Mouse (Mus musculus): ENCODE results near the gene Coa4.

Gene Coa4

GRCm38 (mm10) chr7:100504740-100505487 lies 32.0 kb upstream of the Coa4 start:
- no peak for DNase-seq (ENCODE audit: low read depth, low spot score)

- DNase-seq (ENCODE audit: low read depth, low spot score): no peak
Observed at GRCm38 (mm10) chr7:100506494-100506893, 30.4 kb upstream of the Coa4 start.

DNA sequence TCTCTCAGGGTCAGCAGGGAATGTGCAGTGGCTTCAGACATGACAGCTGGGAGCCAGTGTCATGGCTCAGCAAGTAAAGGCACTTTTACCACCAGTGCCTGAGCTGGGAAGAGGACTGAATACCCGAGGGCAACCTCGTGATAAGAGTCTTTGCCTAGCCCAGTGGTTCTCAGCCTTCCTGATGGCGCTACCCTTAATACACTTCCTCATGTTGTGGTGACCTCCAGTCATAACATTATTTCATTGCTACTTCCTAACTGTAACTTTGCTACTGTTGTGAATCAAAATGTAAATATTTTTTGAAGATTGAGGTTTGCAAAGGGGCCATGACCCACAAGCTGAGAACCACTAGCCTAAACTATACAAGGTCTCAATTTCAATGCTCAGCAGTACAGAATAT lies 28.2 kb upstream of the Coa4 start:
- no peak for DNase-seq (ENCODE audit: low read depth, low spot score)

GRCm38 (mm10) chr7:100511602-100512001 lies 25.3 kb upstream of the Coa4 start:
- DNase-seq (ENCODE audit: low read depth, low spot score): no peak

- DNase-seq (ENCODE audit: low read depth, low spot score): no peak
Observed at GRCm38 (mm10) chr7:100514573-100514972, 22.3 kb upstream of the Coa4 start, which contains the start of gene Dnajb13. TSS of gene Dnajb13 (minus strand) at chr7:100514960.

DNA sequence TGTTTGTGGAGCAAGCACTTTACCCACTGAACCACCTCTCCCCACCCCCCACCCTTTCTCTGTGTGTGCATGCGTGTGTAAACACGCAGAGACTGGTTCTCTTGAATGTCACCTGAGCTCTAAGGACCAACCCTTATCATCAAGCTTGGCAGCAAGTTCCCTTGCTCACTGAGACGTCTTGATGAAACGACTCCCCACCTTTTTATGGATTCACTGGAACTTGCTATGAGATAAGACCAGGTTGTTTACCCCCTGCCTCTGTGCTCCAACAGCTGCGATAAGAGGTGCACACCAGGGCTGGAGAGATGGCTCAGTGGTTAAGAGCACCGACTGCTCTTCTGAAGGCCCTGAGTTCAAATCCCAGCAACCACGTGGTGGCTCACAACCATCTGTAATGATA lies 16.7 kb upstream of the Coa4 start:
- no peak for DNase-seq (ENCODE audit: low read depth, low spot score)

DNA sequence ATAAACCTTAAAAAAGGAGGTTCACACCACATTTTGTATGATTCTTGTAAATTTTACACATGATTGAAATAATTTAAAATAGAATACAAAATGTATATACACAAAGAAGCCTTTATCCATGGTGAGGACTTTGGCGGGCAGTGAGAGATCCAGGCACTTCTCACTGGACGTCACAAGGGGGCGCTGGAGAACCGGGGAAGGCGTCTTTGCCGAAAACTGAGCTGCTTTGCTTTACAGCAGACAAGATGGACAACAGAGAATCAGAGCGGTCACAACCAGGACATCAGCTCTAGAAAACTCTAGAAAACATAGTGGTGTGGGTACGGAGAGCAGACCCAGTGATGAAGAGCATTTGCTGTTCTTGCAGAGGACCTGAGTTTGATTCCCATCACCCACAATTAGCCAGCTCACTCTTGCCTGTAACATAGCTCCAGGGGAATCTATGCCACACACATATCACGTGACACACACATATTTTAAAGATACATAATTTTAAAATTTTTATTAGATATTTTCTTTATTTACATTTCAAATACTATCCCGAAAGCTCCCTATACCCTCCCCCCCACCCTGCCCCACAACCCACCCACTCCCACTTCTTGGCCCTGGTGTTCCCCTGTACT lies 16.1 kb upstream of the Coa4 start:
- DNase-seq (ENCODE audit: low read depth, low spot score): peak; percentile 68

- DNase-seq (ENCODE audit: low read depth, low spot score): no peak
Observed at GRCm38 (mm10) chr7:100522222-100522621, 14.6 kb upstream of the Coa4 start.

- DNase-seq (ENCODE audit: low read depth, low spot score): no peak
Observed at GRCm38 (mm10) chr7:100524669-100525068, 12.2 kb upstream of the Coa4 start.

- DNase-seq (ENCODE audit: low read depth, low spot score): no peak
Observed at GRCm38 (mm10) chr7:100530766-100531165, 6.1 kb upstream of the Coa4 start.

DNA sequence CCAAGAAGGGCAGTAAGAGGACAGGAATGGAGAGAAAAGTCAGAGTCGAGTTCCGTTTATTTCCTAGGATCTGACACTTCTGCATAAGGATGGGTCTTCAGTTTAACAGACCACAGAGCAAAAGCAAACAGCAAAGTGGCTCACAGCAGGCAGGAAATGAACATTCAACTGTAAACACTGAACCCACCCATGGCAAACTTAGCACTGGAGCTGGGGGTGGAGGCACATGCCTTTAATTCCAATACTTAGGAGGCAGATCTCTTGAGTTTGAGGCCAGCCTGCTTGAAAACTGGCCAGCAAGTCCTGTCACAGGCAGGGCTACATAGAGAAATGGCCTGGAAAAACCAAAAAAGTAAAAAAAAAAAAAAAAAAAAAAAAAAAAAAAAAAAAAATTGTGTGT lies 3.4 kb upstream of the Coa4 start:
- DNase-seq (ENCODE audit: low read depth, low spot score): no peak

DNA sequence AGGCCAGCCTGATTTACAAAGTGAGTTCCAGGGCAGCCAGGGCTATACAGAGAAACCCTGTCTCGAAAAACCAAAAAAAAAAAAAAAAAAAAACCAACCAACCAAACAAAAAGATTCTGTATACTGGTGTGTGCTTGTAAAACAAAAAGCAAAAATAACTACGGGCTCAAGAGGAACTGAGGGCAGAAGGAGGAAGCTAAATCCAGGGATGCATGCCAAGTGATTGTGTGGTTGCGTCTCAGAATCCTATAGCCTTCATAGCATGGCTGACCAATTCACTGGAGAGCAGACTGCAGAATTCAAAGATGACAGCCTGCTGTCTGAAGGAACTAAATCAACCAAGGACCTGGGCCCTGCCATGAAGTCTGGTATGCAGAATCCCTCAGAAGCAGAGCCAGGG lies 2.7 kb upstream of the Coa4 start:
- no peak for DNase-seq (ENCODE audit: low read depth, low spot score)

GRCm38 (mm10) chr7:100535831-100536230 lies 1.0 kb upstream of the Coa4 start:
- DNase-seq (ENCODE audit: low read depth, low spot score): no peak

DNA sequence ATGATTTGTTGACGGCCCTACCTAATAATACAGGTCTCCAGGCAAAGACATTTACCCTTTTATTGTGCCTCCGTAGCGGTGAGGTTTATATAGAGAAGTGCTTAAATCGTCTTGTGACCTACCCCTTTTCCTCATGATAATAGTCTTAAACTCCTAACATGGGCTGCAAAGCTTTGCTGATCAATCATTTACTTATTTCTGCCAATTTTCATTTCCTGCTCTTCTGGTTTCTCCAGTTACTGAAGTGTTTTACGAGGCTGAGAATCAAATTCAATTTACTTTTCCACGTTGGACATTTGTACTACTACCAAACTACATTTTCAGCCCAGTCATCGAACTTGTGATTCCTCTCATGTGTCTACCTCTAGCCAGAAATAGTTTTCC lies 640 bp downstream of the Coa4 start:
- no peak for DNase-seq (ENCODE audit: low read depth, low spot score)

DNA sequence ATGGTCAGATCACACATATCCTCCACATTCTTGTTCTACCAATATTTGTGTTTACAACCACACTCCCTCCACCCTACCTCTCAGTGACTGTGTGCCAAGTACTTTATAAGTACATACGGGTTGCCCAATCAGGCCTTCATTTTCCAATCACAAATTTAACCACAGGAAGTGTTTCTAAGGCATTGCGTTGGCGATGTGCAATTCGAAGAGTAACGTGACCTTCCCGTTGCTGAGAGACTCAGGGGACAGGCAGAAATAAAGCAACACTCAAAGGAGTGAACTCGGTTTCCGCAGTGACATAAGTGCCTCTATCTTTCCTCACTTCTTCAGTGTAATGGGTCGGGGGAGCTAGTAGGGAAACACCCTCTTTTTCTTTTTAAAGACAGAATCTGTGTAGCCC lies 2.6 kb downstream of the Coa4 start:
- DNase-seq (ENCODE audit: low read depth, low spot score): no peak

- DNase-seq (ENCODE audit: low read depth, low spot score): no peak
Observed at GRCm38 (mm10) chr7:100544437-100544836, 7.6 kb downstream of the Coa4 start.

DNA sequence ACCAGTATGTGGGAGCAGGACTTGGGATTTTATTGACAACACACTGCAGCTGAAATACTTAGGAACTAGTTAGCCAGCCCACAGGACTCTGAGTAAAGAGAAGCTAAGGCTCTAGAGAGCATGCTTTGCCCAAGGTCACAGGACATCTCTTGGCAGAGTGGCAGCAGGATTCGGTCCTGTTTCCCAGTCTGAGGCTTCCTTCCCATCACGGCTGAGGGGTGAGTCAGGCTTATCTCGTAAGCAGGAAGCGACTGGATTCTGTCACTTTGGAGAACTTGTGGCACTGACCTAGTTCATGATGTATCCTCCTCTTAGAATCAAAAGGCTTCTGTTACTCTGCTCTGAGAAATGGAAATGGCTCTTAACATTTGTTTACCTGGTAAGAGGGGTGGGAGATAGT lies 10.8 kb downstream of the Coa4 start:
- no peak for DNase-seq (ENCODE audit: low read depth, low spot score)

GRCm38 (mm10) chr7:100549796-100550195 lies 12.9 kb downstream of the Coa4 start:
- DNase-seq (ENCODE audit: low read depth, low spot score): no peak

DNA sequence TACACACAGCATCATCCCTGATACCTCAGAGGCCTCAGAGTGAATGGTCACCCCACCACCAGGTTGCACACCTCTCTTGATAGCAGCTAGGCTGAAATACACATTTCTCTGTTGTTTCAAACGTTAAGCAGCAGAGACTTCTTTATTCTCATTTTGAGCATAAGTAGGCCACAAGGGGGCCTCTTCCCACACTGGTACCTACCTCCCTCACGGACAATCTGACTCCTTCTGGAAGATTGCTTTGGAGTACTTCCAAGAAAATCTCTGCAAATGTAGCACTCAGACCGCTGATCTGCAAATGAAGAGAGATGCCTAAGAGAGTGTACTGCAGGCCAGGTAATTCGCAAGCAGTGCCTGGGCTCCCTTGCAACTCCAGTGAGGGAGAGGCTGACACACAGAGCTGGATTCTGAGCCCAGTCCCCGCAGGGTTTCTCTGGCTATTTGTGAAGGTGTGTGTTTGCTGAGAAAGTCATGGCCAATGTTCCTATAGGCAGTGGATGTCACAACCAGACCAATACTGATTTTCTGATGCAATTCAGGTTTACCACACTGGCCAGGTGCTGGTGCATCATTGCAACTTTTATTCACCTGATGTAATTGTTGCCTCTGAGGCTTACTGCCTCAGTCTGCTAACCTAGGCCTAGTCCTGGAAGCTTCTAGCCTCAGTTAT lies 13.6 kb downstream of the Coa4 start:
- no peak for DNase-seq (ENCODE audit: low read depth, low spot score)

DNA sequence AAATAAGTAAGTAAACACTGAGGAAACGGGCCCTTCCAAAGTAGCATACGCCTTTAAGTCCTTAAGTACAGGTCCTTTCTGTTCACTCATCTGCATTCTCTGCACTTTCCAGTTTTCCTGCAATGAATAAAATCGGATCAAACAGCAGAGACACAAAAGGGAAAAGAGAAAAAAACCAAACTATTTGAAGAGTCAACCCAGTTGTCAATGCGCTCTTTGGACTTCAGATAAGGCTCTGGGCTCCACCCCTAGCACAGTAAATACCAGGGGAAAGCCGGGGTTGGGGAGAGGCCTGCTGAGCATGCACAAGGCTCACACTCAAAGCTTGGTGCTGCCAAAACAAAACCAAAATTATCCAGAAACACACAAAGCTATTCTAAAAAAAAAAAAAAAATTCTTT lies 18.1 kb downstream of the Coa4 start:
- DNase-seq (ENCODE audit: low read depth, low spot score): no peak

- DNase-seq (ENCODE audit: low read depth, low spot score): no peak
Observed at GRCm38 (mm10) chr7:100555431-100555951, 18.6 kb downstream of the Coa4 start.

DNA sequence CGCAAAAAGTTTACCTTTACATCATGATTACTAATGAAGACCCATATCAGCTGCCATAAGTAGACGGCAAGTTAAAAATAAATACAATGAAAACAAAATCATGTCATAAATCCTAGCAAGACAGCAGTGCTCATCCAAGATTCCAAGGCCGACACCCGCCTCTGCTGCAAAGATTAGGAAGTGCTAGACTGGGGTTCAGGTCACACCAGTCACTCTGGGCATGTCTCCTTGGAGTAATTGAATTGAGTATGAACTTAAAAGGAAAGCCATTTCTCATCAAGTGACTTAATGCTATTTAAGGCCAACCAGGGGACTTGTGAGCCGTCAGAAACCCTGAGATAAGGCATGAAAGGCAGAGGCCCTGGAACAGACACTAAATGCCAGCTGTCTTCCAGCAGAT lies 20.4 kb downstream of the Coa4 start:
- no peak for DNase-seq (ENCODE audit: low read depth, low spot score)

- DNase-seq (ENCODE audit: low read depth, low spot score): no peak
Observed at GRCm38 (mm10) chr7:100559331-100559730, 22.5 kb downstream of the Coa4 start.
